Mouse (Mus musculus) MEL (cell line): ENCODE results near the gene Casz1.

Experiments used
- CHD2 ChIP-seq: IDR thresholded peaks from 2 replicates; pipeline ENCODE4 v1.6.1; 2011; ENCODE audit warnings: low read length, improper control_type of control experiment
- CTCF ChIP-seq, 3 experiments: IDR thresholded peaks in 2 of 3; conservative IDR thresholded peaks in 1 of 3; 2 replicates each; pipeline ENCODE4 v1.5.1; 2011 to 2012; ENCODE audit warnings: low read length in 3 of 3, low read depth in 2 of 3, mild to moderate bottlenecking in 2 of 3, improper control_type of control experiment in 1 of 3, inconsistent platforms in 1 of 3, mixed read lengths in 1 of 3, moderate library complexity in 1 of 3; ENCODE audit not compliant: control insufficient read depth in 1 of 3, insufficient read depth in 1 of 3, poor library complexity in 1 of 3, severe bottlenecking in 1 of 3
- E2F4 ChIP-seq: IDR thresholded peaks from 2 replicates; pipeline ENCODE4 v1.6.1; 2011; ENCODE audit warnings: low read depth, low read length, improper control_type of control experiment, borderline replicate concordance
- EP300 ChIP-seq, 2 experiments: IDR thresholded peaks; 2 replicates each; pipeline ENCODE4 v1.6.1; 2011; ENCODE audit warnings: improper control_type of control experiment in 2 of 2, low read length in 2 of 2, low read depth in 1 of 2, mild to moderate bottlenecking in 1 of 2
- ETS1 ChIP-seq: IDR thresholded peaks from 2 replicates; pipeline ENCODE4 v1.6.1; 2012; ENCODE audit warnings: low read depth, mild to moderate bottlenecking, inconsistent platforms, low read length, improper control_type of control experiment, moderate library complexity
- GATA1 ChIP-seq: IDR thresholded peaks from 2 replicates; pipeline ENCODE4 v1.6.1; 2011; ENCODE audit warnings: low read depth, low read length, improper control_type of control experiment
- MAFK ChIP-seq: IDR thresholded peaks from 2 replicates; pipeline ENCODE4 v1.6.1; 2011; ENCODE audit warnings: low read depth, mild to moderate bottlenecking, low read length, improper control_type of control experiment, borderline replicate concordance
- MAX ChIP-seq: IDR thresholded peaks from 2 replicates; pipeline ENCODE4 v1.6.1; 2011; ENCODE audit warnings: low read length, improper control_type of control experiment
- MYC ChIP-seq: IDR thresholded peaks from 2 replicates; pipeline ENCODE4 v1.6.1; 2011; ENCODE audit warnings: low read depth, mild to moderate bottlenecking, low read length, improper control_type of control experiment, moderate library complexity
- POLR2A ChIP-seq, 2 experiments: IDR thresholded peaks; 2 replicates each; pipeline ENCODE4 v1.6.1; 2011 to 2012; ENCODE audit warnings: low read length in 2 of 2, mild to moderate bottlenecking in 2 of 2, control low read depth in 1 of 2, improper control_type of control experiment in 1 of 2, low read depth in 1 of 2, moderate library complexity in 1 of 2; ENCODE audit not compliant: control insufficient read depth in 1 of 2, insufficient read depth in 1 of 2, poor library complexity in 1 of 2
- TCF12 ChIP-seq: IDR thresholded peaks from 2 replicates; pipeline ENCODE4 v1.6.1; 2014; ENCODE audit warnings: low read depth, mild to moderate bottlenecking, inconsistent platforms, low read length, improper control_type of control experiment, moderate library complexity
- ZC3H11A ChIP-seq: IDR thresholded peaks from 2 replicates; pipeline ENCODE4 v1.6.1; 2012; ENCODE audit warnings: low read depth, mild to moderate bottlenecking, inconsistent platforms, low read length, improper control_type of control experiment
- ZMIZ1 ChIP-seq: IDR thresholded peaks from 2 replicates; pipeline ENCODE4 v1.6.1; 2012; ENCODE audit warnings: low read depth, mild to moderate bottlenecking, inconsistent platforms, low read length, improper control_type of control experiment, moderate library complexity

DNA sequence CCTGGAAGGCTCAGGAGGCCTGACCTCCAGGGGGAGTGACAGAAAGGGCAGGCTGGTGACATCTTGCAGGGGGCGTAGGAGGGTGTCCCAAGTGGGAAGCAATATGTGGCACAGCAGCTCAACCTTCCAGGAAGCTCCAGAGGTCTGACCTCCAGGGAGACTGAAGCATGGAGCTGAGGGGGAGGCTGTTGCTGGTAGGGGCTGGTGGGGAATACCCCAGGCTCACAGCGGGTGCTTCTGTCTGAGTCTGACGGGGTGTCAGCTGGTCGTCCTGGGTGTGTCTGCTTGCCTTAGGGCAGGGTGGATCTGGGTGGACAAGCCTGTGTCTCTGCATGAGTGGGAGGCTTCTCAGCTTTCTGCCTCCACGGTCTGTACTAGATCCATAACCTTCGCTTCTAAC lies 38.1 kb downstream of the Casz1 start:
- no peak for TF ChIP-seq ZMIZ1
- TF ChIP-seq ETS1 = no peak
- TF ChIP-seq CTCF (IDR thresholded peaks at IDR 0.05 in 2 of 3, conservative IDR thresholded peaks at IDR 0.05 in 1 of 3; ENCODE audit: control insufficient read depth in 1 of 3, insufficient read depth in 1 of 3, low read depth in 2 of 3, low read length in 3 of 3, poor library complexity in 1 of 3, severe bottlenecking in 1 of 3) = no peak
- no peak for TF ChIP-seq GATA1
- TF ChIP-seq CHD2 = no peak
- no peak for TF ChIP-seq TCF12
- no peak for TF ChIP-seq EP300 (IDR thresholded peaks at IDR 0.05; ENCODE audit: low read depth in 1 of 2, low read length in 2 of 2)
- TF ChIP-seq POLR2A (IDR thresholded peaks at IDR 0.05; ENCODE audit: control insufficient read depth in 1 of 2, insufficient read depth in 1 of 2, low read depth in 1 of 2, low read length in 2 of 2, poor library complexity in 1 of 2) = no peak
- no peak for TF ChIP-seq ZC3H11A
- TF ChIP-seq MAFK = no peak
- no peak for TF ChIP-seq MAX
- no peak for TF ChIP-seq MYC
- no peak for TF ChIP-seq E2F4
